Mouse (Mus musculus): ENCODE measurements at regions not wholly inside any gene's neighbourhood (a gene's known extent, or its start where the extent isn't known, plus 50 kb on each side); places are given as distances from the start of the nearest gene placed in this dataset.
A peak's percentile ranks its signal among the peaks of the same experiment; 100 is the strongest.
"Not testable (repeated sequence)": the region's sequence is repeated elsewhere in the genome, so short reads cannot be mapped to it uniquely, and the experiment has no call there.

DNA sequence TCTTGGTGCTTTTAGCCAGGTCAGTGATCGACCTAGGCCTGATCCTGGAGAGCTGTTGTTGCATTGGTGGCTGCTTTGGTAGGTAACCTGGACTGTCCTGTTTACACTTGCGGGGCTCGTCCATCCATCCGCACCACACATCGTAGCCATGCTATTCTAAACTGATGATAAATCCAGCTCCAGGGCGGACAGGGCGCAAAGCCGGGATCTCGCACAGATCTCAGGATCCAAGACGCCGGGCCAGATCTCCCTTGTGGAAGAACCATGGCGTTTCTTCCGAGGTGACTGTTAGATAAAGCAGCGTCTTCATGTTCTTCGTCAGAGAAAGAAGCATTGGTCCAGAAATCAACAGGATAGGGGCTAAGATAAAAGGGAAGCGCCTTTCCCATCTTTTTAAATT lies 115.6 kb downstream of the Sec16b start:
- DNase-seq (ENCODE audit: low read depth), result not testable (repeated sequence)

- no peak for DNase-seq (ENCODE audit: low read depth)
Observed at GRCm38 (mm10) chr1:157632586-157632985, 126.1 kb downstream of the Sec16b start.

DNA sequence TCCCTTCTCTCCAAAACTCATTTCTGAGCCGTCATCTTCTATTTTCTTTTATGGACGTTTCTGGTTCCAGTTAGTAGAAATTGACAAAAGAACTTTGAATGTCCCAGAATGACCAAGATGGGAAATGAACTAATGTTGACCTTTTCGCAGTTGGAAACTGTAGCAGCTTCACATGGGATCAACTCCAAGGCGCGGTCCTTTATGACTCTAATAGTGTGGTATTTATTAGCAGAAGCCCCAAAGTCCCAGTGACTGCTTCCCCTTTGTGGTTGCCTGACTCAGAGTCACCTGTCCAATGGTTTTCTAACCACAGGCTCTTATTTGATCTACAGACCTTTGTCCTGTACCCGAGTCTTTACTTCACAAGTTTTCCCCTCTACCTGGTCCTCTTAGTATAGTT lies 126.9 kb downstream of the Sec16b start:
- DNase-seq (ENCODE audit: low read depth), result no peak

- DNase-seq (ENCODE audit: low read depth), result no peak
Observed at GRCm38 (mm10) chr1:157635776-157636175, 129.2 kb downstream of the Sec16b start.

DNA sequence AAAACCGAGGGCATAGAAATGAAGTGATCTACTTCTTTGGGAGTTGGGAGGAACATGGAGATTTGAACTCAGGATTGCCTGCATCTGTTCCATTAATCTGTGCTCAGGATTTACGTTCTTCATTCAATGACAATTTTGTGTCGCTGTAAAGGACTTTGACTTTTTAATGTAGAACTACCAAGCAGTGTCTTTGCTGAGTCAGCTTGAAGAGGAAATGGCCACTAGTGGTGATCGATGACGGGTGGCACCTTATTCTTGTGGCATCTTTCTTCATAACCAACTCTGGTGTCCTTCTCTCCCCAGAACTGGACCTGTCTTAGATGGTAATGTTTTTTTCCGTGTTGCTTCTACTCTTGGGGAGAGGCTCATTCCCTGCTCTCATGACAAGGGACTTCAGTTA lies 137.0 kb downstream of the Sec16b start:
- no peak for DNase-seq (ENCODE audit: low read depth)

GRCm38 (mm10) chr1:157645682-157646421 lies 139.3 kb downstream of the Sec16b start:
- DNase-seq (ENCODE audit: low read depth), result peak; percentile 23

DNA sequence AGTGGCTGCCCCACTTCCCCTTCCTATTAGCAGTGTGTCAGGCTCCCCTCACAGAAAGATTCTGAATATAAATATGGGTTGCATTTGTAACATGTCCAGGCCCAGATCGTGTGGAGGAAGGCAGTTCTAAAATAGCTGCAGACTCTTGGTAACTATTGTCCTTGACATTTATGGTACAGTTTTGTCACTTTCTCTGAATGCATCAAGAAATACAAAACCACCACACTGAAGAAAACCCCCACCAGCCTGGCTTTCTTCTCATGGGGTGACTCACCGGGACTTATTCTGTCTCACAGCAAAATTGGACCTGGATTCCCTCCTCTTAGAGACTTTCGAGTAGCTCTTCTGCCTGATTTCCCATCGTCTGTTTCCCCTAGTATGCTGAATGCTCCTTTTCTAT lies 148.9 kb downstream of the Sec16b start:
- DNase-seq (ENCODE audit: low read depth), result no peak

DNA sequence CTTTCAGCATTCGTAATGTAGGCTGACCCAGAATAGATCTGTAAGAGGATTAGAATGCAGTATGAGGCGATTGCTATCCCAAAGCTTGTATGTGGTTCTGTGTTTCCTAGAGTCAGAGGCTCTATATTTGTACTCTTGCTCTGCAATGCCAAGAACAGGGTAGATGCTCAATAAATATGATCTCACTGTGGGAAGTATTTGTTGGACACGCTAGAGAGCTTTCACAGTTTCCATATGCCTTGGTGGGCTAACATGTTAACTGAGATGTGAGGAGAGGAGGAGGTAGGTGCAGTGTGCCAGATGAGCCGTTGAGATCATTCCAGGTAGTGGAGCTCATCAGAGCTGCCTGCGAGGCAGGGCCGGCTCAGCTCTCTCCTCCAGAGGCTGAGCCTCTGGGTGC lies 163.1 kb downstream of the Sec16b start:
- DNase-seq (ENCODE audit: low read depth), result no peak

GRCm38 (mm10) chr1:157684356-157684755 lies 177.8 kb downstream of the Sec16b start:
- no peak for DNase-seq (ENCODE audit: low read depth)

DNA sequence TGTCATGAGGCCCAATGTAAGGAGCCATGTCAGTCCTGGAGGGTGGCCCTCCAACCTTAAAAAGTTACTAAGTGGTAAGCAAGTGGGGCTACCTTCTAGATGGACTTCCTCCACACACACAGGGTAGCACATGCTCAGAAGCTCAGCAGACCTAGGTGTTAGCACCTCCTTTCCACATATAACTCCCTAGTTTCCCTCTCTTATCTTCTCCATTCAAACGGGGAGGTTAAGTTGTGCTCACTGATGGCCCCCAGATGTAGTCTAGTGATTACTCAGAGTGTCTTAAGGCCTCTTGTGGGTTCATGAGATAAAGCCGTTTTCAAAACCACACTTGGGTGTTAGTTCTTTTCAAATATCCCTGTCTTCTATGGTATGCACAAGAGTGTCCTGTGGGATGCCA lies 188.7 kb downstream of the Sec16b start:
- DNase-seq (ENCODE audit: low read depth), result no peak

GRCm38 (mm10) chr1:157703639-157704038 lies 197.1 kb downstream of the Sec16b start:
- no peak for DNase-seq (ENCODE audit: low read depth)

DNA sequence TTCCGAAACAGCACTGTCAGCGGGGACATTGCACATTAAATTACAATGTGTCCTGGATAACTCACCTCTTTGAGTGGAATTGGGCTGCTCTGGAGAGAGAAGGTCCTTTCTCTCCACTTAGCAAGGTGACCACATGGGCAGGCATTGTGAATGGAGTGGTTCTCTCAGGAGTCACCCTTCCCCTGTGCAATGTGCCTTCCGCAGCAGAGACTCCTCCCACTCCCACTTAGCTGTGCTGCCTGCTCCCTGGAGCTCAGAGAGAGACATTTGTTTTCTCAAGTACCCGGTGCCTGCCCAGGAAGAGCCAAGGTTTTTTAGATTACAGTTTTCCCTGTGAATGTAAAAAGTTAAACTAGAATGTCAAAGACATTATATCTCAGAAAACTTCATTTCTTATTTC lies 198.8 kb downstream of the Sec16b start:
- DNase-seq (ENCODE audit: low read depth), result no peak

GRCm38 (mm10) chr1:157707256-157707655 lies 200.7 kb downstream of the Sec16b start:
- no peak for DNase-seq (ENCODE audit: low read depth)

DNA sequence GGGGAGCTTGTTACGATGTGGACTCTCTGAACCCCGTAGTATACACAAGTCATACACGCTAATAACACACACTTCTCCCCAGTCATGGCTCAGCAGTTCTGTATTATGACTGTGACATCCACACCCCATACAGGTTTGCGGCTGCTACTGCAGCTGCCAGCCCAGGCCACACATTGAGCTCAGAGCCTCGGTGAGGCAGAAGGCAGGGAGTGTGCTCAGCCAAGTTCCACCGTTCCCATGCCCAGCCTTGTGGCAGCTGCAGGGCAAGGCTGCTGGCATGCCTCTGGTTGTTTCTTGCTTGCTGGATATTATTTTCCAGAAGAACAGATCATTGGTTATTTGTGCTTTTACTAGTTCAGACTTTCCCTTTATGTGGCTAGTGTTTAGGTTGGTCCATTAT lies 202.6 kb downstream of the Sec16b start:
- DNase-seq (ENCODE audit: low read depth), result no peak

- no peak for DNase-seq (ENCODE audit: low read depth)
Observed at GRCm38 (mm10) chr1:157710870-157711269, 204.3 kb downstream of the Sec16b start.

GRCm38 (mm10) chr1:157712519-157712918 lies 206.0 kb downstream of the Sec16b start:
- no peak for DNase-seq (ENCODE audit: low read depth)

DNA sequence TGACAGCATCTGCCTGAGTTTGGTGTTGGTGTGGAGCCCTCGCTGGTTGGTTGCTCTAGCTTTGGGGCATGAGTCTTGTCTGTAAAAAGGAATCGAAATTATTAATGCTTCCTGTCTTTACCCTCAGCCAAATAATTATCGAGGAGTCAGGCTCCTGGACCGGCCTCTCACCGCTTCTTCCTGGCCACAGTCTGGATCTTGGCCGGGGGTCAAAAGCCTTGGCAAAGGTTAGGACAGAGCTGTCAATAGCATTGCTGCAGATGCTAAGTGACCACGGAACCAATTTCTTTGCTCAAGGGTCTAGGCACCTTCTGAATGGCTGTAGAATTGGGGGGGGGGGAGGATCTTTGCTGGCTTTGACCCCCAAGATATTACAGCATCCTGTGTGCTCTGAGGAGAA lies 207.3 kb downstream of the Sec16b start:
- no peak for DNase-seq (ENCODE audit: low read depth)

DNA sequence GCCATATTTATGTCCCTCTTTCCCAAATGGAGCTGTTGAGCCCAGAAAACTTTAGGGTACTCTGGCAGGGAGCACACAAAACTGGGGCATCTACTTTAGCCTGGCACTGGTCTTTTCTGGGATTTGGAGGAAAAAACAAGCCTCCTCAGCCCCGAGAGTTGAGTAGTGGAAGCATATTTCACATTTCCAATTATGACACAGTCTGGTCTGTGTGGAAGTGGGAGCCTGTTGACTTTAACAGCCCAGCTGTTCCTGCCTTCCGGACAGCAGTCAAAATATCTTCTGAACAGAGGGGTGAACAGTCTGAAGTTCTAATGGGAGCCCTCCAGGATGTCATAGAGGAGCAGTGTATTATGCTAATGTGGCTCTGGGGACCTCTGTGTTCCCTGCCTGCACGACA lies 209.1 kb downstream of the Sec16b start:
- DNase-seq (ENCODE audit: low read depth), result no peak

- peak; percentile 4 for DNase-seq (ENCODE audit: low read depth)
Observed at GRCm38 (mm10) chr1:157717131-157717530, 210.6 kb downstream of the Sec16b start.

DNA sequence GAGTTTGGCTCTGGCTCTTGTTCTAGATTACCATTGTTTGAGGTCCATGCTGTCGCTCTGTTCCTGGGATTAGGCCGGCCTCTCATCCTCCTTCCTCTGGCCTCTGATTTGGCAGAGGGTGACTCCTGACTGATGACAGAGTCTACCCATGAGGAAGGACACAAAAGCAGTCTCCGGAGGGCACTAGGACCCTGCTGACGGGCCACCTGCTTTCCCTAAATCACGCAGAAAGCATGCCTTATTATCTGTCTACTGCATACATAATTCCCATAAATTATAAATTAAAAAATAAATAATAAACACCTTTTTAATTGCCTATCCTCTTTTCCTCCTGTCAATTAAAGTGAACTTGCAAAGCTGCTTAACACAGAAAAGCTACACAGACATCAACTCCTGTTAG lies 215.4 kb downstream of the Sec16b start:
- DNase-seq (ENCODE audit: low read depth), result no peak

DNA sequence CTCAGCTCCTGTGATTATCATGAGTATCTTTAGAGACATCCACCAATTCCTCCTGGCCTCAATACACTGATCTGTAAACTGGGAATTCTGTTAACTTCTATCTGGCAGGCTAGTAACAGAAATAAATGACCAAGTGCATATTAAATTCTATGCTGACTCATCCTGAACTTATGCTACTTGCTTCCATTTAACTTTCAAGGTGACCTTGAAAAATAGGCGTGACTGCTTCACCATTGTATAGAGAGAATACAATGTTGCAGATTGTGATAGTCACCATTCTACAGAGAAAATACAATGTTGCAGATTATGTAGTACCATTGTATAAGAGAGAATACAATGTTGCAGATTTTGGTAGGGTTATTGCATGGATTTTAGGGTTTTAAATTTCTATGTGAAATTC lies 224.6 kb downstream of the Sec16b start:
- no peak for DNase-seq (ENCODE audit: low read depth)

DNA sequence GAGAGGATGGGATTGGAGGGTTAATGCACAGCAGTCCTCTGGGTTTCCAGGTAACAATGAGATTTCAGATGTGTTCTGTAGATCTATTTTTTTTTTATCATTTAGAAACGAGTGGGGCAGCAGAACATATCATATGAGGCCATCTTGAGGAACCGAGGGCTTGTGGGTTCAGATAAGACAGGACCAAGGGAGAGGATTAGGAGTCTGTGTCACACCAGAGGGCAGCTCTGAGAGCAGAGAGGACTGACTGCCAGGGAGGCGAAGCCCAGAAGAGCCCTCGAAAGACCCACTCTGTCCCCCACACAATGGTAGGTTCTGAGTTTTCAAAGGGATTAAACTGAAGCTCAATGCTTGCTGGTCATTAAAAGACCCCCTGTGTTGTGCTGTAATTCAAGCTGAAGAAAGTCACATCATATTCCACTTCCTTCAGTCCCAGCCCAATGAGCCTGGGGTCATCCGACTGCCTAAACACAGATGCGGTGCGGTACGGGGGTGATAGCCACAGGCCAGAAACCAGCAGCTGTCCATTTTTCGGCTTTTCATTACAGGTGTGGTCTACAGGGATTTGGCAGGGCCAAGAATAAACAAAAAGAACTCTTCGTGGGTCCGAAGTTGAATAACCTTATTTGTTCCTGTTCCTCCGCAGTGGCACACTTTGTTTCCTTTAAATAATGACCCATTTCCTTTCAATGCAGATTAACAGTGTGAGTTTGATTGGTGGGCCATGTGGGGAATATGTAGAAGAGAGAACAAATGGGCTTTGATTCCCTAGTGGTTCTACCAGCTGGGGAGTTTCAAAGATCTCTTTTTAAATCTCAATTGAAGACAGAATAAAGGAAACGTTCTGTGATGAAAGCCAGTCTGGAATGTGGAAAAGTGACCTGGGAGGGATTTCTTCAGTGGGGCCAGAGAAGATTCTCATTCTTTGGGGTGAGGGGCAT lies 234.5 kb downstream of the Sec16b start:
- DNase-seq (ENCODE audit: low read depth), result no peak

GRCm38 (mm10) chr1:157745611-157746010 lies 239.1 kb downstream of the Sec16b start:
- DNase-seq (ENCODE audit: low read depth), result peak; percentile 63
